Mouse (Mus musculus) layer of hippocampus, postnatal 10 days (tissue): Measurements from ENCODE around the gene Nfkbie. TPM values are rescaled to one million over a fixed set of nuclear protein-coding genes. Genes with fewer than 3 reads are reported as not detected.

ENCODE experiments used
- total RNA-seq, 2 experiments: library from RNA; stranded (reverse); gene quantifications; 2 replicates each; pipeline ENCODE4 v1.2.3; 2021

The Nfkbie gene
- total RNA-seq, 2 experiments from 2014 or later = 3.5 to 3.9 TPM

Other genes with a start within 250 kb of the Nfkbie start
- 10 to 100 TPM; 47.4 to 50.6 TPM for gene Cdc5l, start 122.0 kb upstream of the Nfkbie start, total RNA-seq
- gene Spats1, start 80.3 kb upstream of the Nfkbie start, total RNA-seq = 1 to 10 TPM; 2.9 to 3.5 TPM
- 10 to 100 TPM; 19.5 to 22.6 TPM for gene Aars2, start 48.9 kb upstream of the Nfkbie start, total RNA-seq
- under 1 TPM; 0.57 to 0.69 TPM for gene Tcte1, start 32.3 kb upstream of the Nfkbie start, total RNA-seq
- 10 to 100 TPM; 93.2 to 93.7 TPM for gene Tmem151b, start 6.0 kb upstream of the Nfkbie start, total RNA-seq
- gene Slc35b2, start 8.2 kb downstream of the Nfkbie start, total RNA-seq = 10 to 100 TPM; 47.4 TPM
- gene Hsp90ab1, start 17.6 kb downstream of the Nfkbie start, total RNA-seq = 1,000 to 10,000 TPM; 1,612 to 1,800 TPM
- 10 to 100 TPM; 27.1 to 37.0 TPM for gene Slc29a1, start 43.9 kb downstream of the Nfkbie start, total RNA-seq
- gene Mymx, start 46.4 kb downstream of the Nfkbie start, total RNA-seq = not detected
- gene Capn11, start 103.6 kb downstream of the Nfkbie start, total RNA-seq = 1 to 10 TPM; 1.1 to 1.3 TPM
- gene Mrpl14, start 130.6 kb downstream of the Nfkbie start, total RNA-seq = 10 to 100 TPM; 37.3 to 42.5 TPM
- 100 to 1,000 TPM; 223 to 234 TPM for gene Tmem63b, start 131.2 kb downstream of the Nfkbie start, total RNA-seq
- gene 1600014C23Rik, start 178.1 kb downstream of the Nfkbie start, total RNA-seq = not detected